Mouse (Mus musculus) urinary bladder, adult 18-20 months (tissue): ENCODE results near the gene Pcsk1n.
A peak's percentile ranks its signal among the peaks of the same experiment; 100 is the strongest.
"Not testable (repeated sequence)": the region's sequence is repeated elsewhere in the genome, so short reads cannot be mapped to it uniquely, and the experiment has no call there.

Source experiments
- DNase-seq, 2 experiments: peaks; one replicate each; pipeline ENCODE4 v3.0.0; 2022; ENCODE audit warnings: low spot score in 2 of 2, mixed read lengths in 2 of 2

Gene Pcsk1n

DNA sequence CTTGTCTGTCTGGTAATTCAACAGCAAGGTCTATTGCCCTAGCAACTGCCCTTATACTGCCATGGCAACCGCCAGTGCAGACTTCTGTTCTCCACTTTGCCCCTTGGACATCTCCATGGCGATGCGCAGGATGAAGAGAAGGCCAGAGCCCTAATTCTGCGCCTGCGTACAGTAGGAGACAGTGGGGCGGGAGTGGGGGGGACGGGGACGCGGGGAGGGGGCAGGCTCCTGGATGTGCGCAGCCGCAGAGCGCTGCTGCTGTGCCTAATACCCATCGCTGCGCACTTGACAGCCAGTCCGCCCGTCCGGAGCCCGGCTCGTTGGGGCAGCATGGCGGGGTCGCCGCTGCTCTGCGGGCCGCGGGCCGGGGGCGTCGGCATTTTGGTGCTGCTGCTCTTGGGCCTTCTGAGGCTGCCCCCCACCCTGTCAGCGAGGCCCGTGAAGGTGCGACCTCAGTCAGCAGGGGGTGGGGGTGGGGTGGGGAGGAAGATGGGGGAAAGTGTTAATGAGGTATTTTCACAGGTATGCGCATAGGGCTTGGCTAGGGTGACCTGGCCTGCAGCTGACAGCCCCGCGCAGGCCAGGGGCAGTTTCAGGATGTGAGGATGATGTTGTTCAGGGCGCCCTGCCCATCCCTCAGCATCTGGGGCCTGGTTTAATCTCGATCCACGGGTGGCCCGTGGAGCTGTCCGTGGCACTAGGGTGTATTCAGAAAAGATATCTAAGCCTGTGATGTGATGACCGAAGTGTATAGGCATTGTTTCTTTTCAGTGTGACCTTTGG is at the start of gene Pcsk1n:
TSS of gene Pcsk1n (plus strand) at position 222 of the 783 bp plus-strand sequence.
- no peak for DNase-seq

GRCm38 (mm10) chrX:7869826-7870225 is 49.8 kb upstream of the Pcsk1n start:
- DNase-seq, result no peak

DNA sequence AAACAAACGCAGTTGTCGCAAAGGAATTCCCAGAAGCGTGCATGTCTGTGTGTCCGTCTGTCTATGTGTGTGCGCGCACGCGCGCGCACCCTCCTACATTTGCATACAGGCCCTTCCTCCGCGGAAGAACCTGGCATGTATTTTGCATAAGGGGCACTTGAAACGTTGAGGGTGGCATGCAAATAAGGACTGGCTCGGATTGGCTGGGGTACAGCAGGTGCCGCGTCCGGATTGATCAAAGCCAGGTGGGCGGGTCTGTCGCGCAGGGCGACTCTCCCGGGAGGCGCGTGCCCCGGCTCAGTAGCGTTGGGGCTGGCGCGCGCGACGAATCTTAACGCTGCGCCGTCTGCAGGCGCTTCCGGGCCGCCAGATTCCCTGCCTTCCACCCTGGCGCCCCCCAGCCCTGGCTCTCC is 41.6 kb upstream of the Pcsk1n start, which contains the start of gene Pim2:
TSS of gene Pim2 (plus strand) at position 256 of the 413 bp plus-strand sequence.
- DNase-seq, result peak; percentile 41 to 70

DNA sequence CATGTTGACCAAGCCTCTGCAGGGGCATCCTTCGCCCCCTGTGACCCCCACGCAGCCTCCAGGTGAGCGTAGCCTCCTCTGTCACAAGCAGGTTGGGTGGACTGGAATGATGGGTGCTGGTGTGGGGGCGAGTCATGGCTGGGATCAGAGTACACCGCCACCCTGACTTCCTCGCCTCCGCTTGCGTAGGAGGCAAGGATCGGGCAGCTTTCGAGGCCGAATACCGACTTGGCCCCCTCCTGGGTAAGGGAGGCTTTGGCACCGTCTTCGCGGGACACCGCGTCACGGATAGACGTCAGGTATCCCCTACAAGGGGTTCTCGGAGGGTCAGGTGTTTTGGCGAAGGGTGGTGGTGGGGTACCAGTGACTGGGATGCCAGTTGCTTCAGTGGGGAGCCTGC is 41.1 kb upstream of the Pcsk1n start:
- peak in 1 of 2 experiments; percentile 9 for DNase-seq

DNA sequence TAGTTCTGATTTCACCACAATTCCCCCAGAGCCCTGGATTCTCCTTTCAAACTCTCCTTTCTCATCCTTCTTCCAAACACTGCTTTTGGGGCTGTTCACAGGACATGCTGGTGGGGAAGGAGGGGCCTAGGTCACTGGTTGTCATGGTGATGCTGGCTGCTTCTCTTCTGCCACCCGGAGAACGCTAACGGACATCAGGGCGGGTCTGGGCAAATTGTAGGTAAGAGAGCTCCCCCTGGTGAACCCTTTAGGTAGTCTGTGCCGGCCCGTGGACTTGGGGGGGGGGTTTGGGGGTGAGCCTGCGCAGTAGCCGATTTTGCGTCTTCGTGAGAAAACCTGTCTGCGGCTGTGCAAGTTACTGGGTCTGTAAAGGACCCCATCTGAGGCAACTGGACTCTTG is 39.8 kb upstream of the Pcsk1n start:
- peak in 1 of 2 experiments; percentile 6 for DNase-seq

- peak; percentile 54 to 83 for DNase-seq
These were observed 35.6 kb upstream of the Pcsk1n start, which contains the start of gene Slc35a2 for GRCm38 (mm10) chrX:7883841-7884567. Gene Slc35a2, plus strand, starts transcription at chrX:7884028.

GRCm38 (mm10) chrX:7898211-7898610 is 21.4 kb upstream of the Pcsk1n start:
- DNase-seq, result no peak

GRCm38 (mm10) chrX:7898880-7899874 is 20.4 kb upstream of the Pcsk1n start, which contains the start of the genes Pqbp1 and Timm17b:
Gene Pqbp1, minus strand, starts transcription at chrX:7899269.
Gene Timm17b, plus strand, starts transcription at chrX:7899357.
- peak; percentile 64 to 85 for DNase-seq

- no peak for DNase-seq
These were observed 15.2 kb upstream of the Pcsk1n start for GRCm38 (mm10) chrX:7904441-7904840.

DNA sequence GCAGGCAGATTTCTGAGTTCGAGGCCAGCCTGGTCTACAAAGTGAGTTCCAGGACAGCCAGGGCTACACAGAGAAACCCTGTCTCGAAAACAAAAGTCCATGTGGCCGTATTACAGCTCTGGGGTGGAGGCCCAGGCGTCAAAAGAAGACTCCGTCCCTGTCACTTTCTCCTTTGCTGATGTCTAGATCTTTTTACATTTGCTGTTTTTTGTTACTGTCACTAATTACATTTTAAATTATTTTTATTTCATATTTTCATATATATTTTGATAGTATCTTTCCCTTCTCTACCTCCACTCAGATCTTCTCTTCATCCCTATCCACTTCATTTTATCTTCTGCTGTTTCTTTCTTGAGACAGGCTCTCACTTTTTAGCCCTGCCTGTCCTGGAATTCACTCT is 11.9 kb upstream of the Pcsk1n start, which contains the start of gene Gm10491:
TSS of gene Gm10491 (minus strand) at position 101 of the 400 bp plus-strand sequence.
- no peak for DNase-seq

GRCm38 (mm10) chrX:7909242-7909641 is 10.4 kb upstream of the Pcsk1n start, which contains the start of gene Gm10490:
Gene Gm10490, plus strand, starts transcription at chrX:7909542.
- DNase-seq, result not testable (repeated sequence)

DNA sequence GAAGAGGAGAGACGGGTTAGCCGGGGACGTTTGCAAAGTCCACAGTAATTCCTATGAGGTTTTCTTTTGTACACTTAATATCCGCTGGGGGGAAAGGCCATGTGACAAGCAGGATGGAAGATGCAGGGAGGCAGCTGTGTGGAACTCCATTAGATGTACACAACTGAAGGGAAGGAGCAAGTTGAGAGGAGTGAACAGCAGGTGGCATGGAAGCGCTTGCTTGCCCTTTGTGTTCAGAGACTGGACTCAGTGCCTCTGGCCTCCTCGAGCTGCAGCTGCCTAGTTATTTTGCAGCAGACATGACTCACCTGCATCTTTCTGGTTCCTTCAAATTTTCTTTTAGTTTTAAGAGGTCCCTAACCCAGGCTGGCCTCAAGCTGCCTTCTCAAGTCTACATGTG is 9.1 kb upstream of the Pcsk1n start:
- DNase-seq, result no peak

DNA sequence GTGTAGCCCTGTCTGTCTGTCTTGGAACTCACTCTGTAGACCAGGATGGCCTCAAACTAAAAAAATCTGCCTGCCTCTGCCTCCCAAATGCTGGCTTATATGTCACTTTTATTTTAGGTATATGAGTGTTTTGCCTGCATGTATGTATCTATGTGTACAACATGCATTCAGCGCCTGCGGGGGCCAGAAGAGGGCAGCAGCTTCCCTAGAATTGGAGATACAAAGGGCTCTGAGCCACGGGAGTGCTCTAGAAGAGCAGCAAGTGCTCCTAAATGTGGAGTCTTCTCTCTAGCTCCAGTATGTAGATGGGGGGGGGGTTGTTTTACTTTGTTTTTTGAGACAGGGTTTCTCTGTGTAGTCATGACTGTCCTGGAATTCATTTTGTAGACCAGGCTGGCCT is 4.0 kb upstream of the Pcsk1n start:
- DNase-seq, result not testable (repeated sequence)

GRCm38 (mm10) chrX:7917960-7918359 is 1.7 kb upstream of the Pcsk1n start:
- not testable (repeated sequence) for DNase-seq

GRCm38 (mm10) chrX:7922032-7922431 is 2.4 kb downstream of the Pcsk1n start:
- no peak for DNase-seq

DNA sequence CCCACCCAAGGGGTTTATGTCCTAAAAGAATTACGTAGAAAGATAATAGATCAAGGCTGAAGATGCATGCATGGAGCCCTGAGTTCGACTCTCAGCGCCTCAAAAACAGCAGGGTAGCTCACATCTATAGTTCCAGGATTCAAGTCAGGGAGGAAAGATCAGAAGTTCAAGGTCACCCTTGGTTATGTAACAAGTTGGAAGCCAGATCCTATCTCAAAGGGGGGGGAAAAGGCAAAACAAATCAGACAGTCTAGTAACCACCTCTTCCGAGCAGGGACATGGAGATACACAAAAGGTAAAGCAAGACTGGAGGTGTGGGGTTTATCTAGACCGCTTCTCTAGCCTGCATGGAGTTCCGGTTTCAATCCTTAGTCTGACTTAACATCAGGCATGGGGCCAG is 6.6 kb downstream of the Pcsk1n start:
- DNase-seq, result no peak

GRCm38 (mm10) chrX:7927116-7927515 is 7.5 kb downstream of the Pcsk1n start:
- no peak for DNase-seq

DNA sequence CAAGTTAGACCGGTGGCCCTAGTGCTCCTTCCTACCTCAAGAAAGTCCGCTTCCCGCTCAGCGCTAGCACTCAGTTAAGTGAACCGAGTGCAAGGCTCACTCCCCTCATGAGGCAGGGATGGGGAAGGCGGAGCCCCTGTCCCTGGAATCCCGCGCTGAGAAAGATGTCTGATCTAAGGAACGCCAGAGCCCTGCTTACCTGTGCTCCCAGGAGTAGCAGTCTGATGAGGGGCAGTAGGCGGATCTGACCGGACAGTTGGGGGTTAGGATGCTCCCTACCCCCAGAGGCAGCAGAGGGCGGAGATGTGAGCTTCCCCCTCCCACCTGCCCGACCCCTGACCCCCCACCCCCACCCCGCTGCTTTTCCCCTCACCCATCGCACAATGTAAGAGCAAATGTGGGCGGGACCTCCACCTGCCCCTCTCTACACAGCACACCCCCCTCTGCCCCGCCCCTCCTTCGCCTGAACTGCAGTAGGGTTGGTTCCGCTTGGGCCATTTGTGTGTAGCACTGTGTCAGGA is 8.7 kb downstream of the Pcsk1n start, which contains the start of gene Eras:
TSS of gene Eras (minus strand) at position 338 of the 521 bp plus-strand sequence.
- DNase-seq, result no peak

- no peak for DNase-seq
These were observed 17.3 kb downstream of the Pcsk1n start for GRCm38 (mm10) chrX:7936874-7937273.

GRCm38 (mm10) chrX:7937667-7938066 is 18.0 kb downstream of the Pcsk1n start:
- DNase-seq, result no peak

- no peak for DNase-seq
These were observed 26.0 kb downstream of the Pcsk1n start for GRCm38 (mm10) chrX:7945618-7946017.
